Mouse (Mus musculus): ENCODE results near the gene Pdxdc1. TPM values are rescaled to one million over a fixed set of nuclear protein-coding genes. Genes with fewer than 3 reads are reported as not detected.
A peak's percentile ranks its signal among the peaks of the same experiment; 100 is the strongest.
"Not testable (repeated sequence)": the region's sequence is repeated elsewhere in the genome, so short reads cannot be mapped to it uniquely, and the experiment has no call there.

Gene Pdxdc1
- polyA plus RNA-seq, 1 experiment from 2014 or later: 48.2 TPM

- H3K4me1 ChIP-seq (replicated peaks; ENCODE audit: control insufficient read depth, insufficient read depth, low read length); H3K9me3 ChIP-seq (ENCODE audit: control insufficient read depth, low read length); H3K9ac ChIP-seq (ENCODE audit: low read depth, low read length); DNase-seq (ENCODE audit: low spot score); H3K36me3 ChIP-seq (ENCODE audit: control insufficient read depth, insufficient read depth, low read length); H3K27ac ChIP-seq (ENCODE audit: low read depth, low read length); H3K27me3 ChIP-seq (replicated peaks; ENCODE audit: control insufficient read depth, insufficient read depth, low read length); H3K4me3 ChIP-seq (ENCODE audit: low read depth, low read length): not testable (repeated sequence)
- H3K4me2 ChIP-seq: peak overlapping the region; percentile 51
- 0 out of 2 replicates have a peak, but pooled peaks have one; percentile 41 for ATAC-seq (replicated peaks; ENCODE audit: low FRiP score)
- 41% methylated on average over 5 of the region's 5 CpGs for WGBS
These were observed 35.5 kb downstream of the Pdxdc1 start for GRCm38 (mm10) chr16:13867406-13867805.

GRCm38 (mm10) chr16:13866616-13867015 is 36.3 kb downstream of the Pdxdc1 start:
- H3K9ac ChIP-seq (ENCODE audit: low read depth, low read length): no peak overlapping the region
- H3K27me3 ChIP-seq (replicated peaks; ENCODE audit: control insufficient read depth, insufficient read depth, low read length): no peaks in the 10 kb centered on the region
- DNase-seq (ENCODE audit: low spot score): no peak
- WGBS: 69% methylated on average over 5 of the region's 5 CpGs
- H3K27ac ChIP-seq (ENCODE audit: low read depth, low read length): no peak overlapping the region
- no peak overlapping the region for H3K4me3 ChIP-seq (ENCODE audit: low read depth, low read length)
- no peaks in the 10 kb centered on the region for H3K4me1 ChIP-seq (replicated peaks; ENCODE audit: control insufficient read depth, insufficient read depth, low read length)
- peaks cover 4% of the 10 kb centered on the region; the same call in 1 of the 2 replicates for H3K36me3 ChIP-seq (ENCODE audit: control insufficient read depth, insufficient read depth, low read length)
- no peak overlapping the region for H3K4me2 ChIP-seq
- ATAC-seq (replicated peaks; ENCODE audit: low FRiP score): no peak
- H3K9me3 ChIP-seq (ENCODE audit: control insufficient read depth, low read length): no peaks in the 10 kb centered on the region

- no peak overlapping the region for H3K4me3 ChIP-seq (ENCODE audit: low read depth, low read length)
- no peaks in the 10 kb centered on the region for H3K4me1 ChIP-seq (replicated peaks; ENCODE audit: control insufficient read depth, insufficient read depth, low read length)
- H3K27ac ChIP-seq (ENCODE audit: low read depth, low read length): no peak overlapping the region
- H3K9me3 ChIP-seq (ENCODE audit: control insufficient read depth, low read length): no peaks in the 10 kb centered on the region
- no peaks in the 10 kb centered on the region for H3K27me3 ChIP-seq (replicated peaks; ENCODE audit: control insufficient read depth, insufficient read depth, low read length)
- H3K36me3 ChIP-seq (ENCODE audit: control insufficient read depth, insufficient read depth, low read length): peaks cover 4% of the 10 kb centered on the region; the same call in 1 of the 2 replicates
- no peak overlapping the region for H3K9ac ChIP-seq (ENCODE audit: low read depth, low read length)
- no peak for DNase-seq (ENCODE audit: low spot score)
- 53% methylated on average over 4 of the region's 4 CpGs for WGBS
- H3K4me2 ChIP-seq: no peak overlapping the region
- no peak for ATAC-seq (replicated peaks; ENCODE audit: low FRiP score)
These were observed 36.9 kb downstream of the Pdxdc1 start for GRCm38 (mm10) chr16:13866076-13866475.

GRCm38 (mm10) chr16:13853886-13854285 is 49.0 kb downstream of the Pdxdc1 start:
- DNase-seq (ENCODE audit: low spot score) (no peak), ATAC-seq (replicated peaks; ENCODE audit: low FRiP score) (no peak)
- no peak overlapping the region for H3K27ac ChIP-seq (ENCODE audit: low read depth, low read length)
- H3K9me3 ChIP-seq (ENCODE audit: control insufficient read depth, low read length): no peaks in the 10 kb centered on the region
- no peaks in the 10 kb centered on the region for H3K4me1 ChIP-seq (replicated peaks; ENCODE audit: control insufficient read depth, insufficient read depth, low read length)
- WGBS: 90% methylated on average over 4 of the region's 4 CpGs
- no peak overlapping the region for H3K4me2 ChIP-seq
- H3K4me3 ChIP-seq (ENCODE audit: low read depth, low read length): no peak overlapping the region
- H3K27me3 ChIP-seq (replicated peaks; ENCODE audit: control insufficient read depth, insufficient read depth, low read length): no peaks in the 10 kb centered on the region
- peaks cover 6% of the 10 kb centered on the region; the same call in 1 of the 2 replicates for H3K36me3 ChIP-seq (ENCODE audit: control insufficient read depth, insufficient read depth, low read length)
- no peak overlapping the region for H3K9ac ChIP-seq (ENCODE audit: low read depth, low read length)

GRCm38 (mm10) chr16:13851446-13851845 is 51.5 kb downstream of the Pdxdc1 start:
- Histone ChIP-seq H3K27me3 (replicated peaks; ENCODE audit: control insufficient read depth, insufficient read depth, low read length) (no peaks in the 10 kb centered on the region), H3K27ac (ENCODE audit: low read depth, low read length) (no peak overlapping the region), H3K9ac (ENCODE audit: low read depth, low read length) (no peak overlapping the region), H3K9me3 (ENCODE audit: control insufficient read depth, low read length) (no peaks in the 10 kb centered on the region), H3K36me3 (ENCODE audit: control insufficient read depth, insufficient read depth, low read length) (peaks cover 10% of the 10 kb centered on the region; the same call in 1 of the 2 replicates), H3K4me2 (no peak overlapping the region), H3K4me1 (replicated peaks; ENCODE audit: control insufficient read depth, insufficient read depth, low read length) (no peaks in the 10 kb centered on the region), H3K4me3 (ENCODE audit: low read depth, low read length) (no peak overlapping the region)
- WGBS: 91% methylated on average over 4 of the region's 4 CpGs
- ATAC-seq (replicated peaks; ENCODE audit: low FRiP score) (no peak), DNase-seq (ENCODE audit: low spot score) (no peak)

GRCm38 (mm10) chr16:13848310-13848709 is 54.6 kb downstream of the Pdxdc1 start:
- Histone ChIP-seq H3K9me3 (ENCODE audit: control insufficient read depth, low read length) (no peaks in the 10 kb centered on the region), H3K9ac (ENCODE audit: low read depth, low read length) (no peak overlapping the region), H3K4me2 (no peak overlapping the region), H3K4me1 (replicated peaks; ENCODE audit: control insufficient read depth, insufficient read depth, low read length) (no peaks in the 10 kb centered on the region), H3K27me3 (replicated peaks; ENCODE audit: control insufficient read depth, insufficient read depth, low read length) (no peaks in the 10 kb centered on the region), H3K36me3 (ENCODE audit: control insufficient read depth, insufficient read depth, low read length) (peaks cover 21% of the 10 kb centered on the region; the same call in 1 of the 2 replicates), H3K4me3 (ENCODE audit: low read depth, low read length) (no peak overlapping the region), H3K27ac (ENCODE audit: low read depth, low read length) (no peak overlapping the region)
- DNase-seq (ENCODE audit: low spot score) (no peak), ATAC-seq (replicated peaks; ENCODE audit: low FRiP score) (no peak)
- 35% methylated on average over 2 of the region's 2 CpGs for WGBS

GRCm38 (mm10) chr16:13846675-13847074 is 56.3 kb downstream of the Pdxdc1 start:
- H3K4me3 ChIP-seq (ENCODE audit: low read depth, low read length): no peak overlapping the region
- H3K4me1 ChIP-seq (replicated peaks; ENCODE audit: control insufficient read depth, insufficient read depth, low read length): no peaks in the 10 kb centered on the region
- H3K27ac ChIP-seq (ENCODE audit: low read depth, low read length): no peak overlapping the region
- no peaks in the 10 kb centered on the region for H3K27me3 ChIP-seq (replicated peaks; ENCODE audit: control insufficient read depth, insufficient read depth, low read length)
- ATAC-seq (replicated peaks; ENCODE audit: low FRiP score): no peak
- DNase-seq (ENCODE audit: low spot score): no peak
- no peaks in the 10 kb centered on the region for H3K9me3 ChIP-seq (ENCODE audit: control insufficient read depth, low read length)
- H3K4me2 ChIP-seq: no peak overlapping the region
- peaks cover 17% of the 10 kb centered on the region; the same call in 1 of the 2 replicates for H3K36me3 ChIP-seq (ENCODE audit: control insufficient read depth, insufficient read depth, low read length)
- 85% methylated on average over 1 of the region's 1 CpGs for WGBS
- no peak overlapping the region for H3K9ac ChIP-seq (ENCODE audit: low read depth, low read length)

- peaks cover 20% of the 10 kb centered on the region; the same call in 1 of the 2 replicates for H3K36me3 ChIP-seq (ENCODE audit: control insufficient read depth, insufficient read depth, low read length)
- WGBS: 91% methylated on average over 5 of the region's 5 CpGs
- DNase-seq (ENCODE audit: low spot score): no peak
These were observed 57.9 kb downstream of the Pdxdc1 start for GRCm38 (mm10) chr16:13845031-13845430.

GRCm38 (mm10) chr16:13840956-13841355 is 62.0 kb downstream of the Pdxdc1 start:
- H3K4me1 ChIP-seq (replicated peaks; ENCODE audit: control insufficient read depth, insufficient read depth, low read length): no peaks in the 10 kb centered on the region
- no peaks in the 10 kb centered on the region for H3K27me3 ChIP-seq (replicated peaks; ENCODE audit: control insufficient read depth, insufficient read depth, low read length)
- no peak overlapping the region for H3K9ac ChIP-seq (ENCODE audit: low read depth, low read length)
- H3K4me2 ChIP-seq: no peak overlapping the region
- H3K4me3 ChIP-seq (ENCODE audit: low read depth, low read length): no peak overlapping the region
- no peak for ATAC-seq (replicated peaks; ENCODE audit: low FRiP score)
- H3K9me3 ChIP-seq (ENCODE audit: control insufficient read depth, low read length): no peaks in the 10 kb centered on the region
- 87% methylated on average over 3 of the region's 3 CpGs for WGBS
- no peak overlapping the region for H3K27ac ChIP-seq (ENCODE audit: low read depth, low read length)
- peaks cover 30% of the 10 kb centered on the region for H3K36me3 ChIP-seq (ENCODE audit: control insufficient read depth, insufficient read depth, low read length)
- no peak for DNase-seq (ENCODE audit: low spot score)

More at GRCm38 (mm10) chr16:13845031-13845430, 57.9 kb downstream of the Pdxdc1 start:
- no peaks in the 10 kb centered on the region for H3K27me3 ChIP-seq (replicated peaks; ENCODE audit: control insufficient read depth, insufficient read depth, low read length)
- H3K4me1 ChIP-seq (replicated peaks; ENCODE audit: control insufficient read depth, insufficient read depth, low read length): no peaks in the 10 kb centered on the region
- H3K9me3 ChIP-seq (ENCODE audit: control insufficient read depth, low read length): no peaks in the 10 kb centered on the region
- ATAC-seq (replicated peaks; ENCODE audit: low FRiP score): no peak
- no peak overlapping the region for H3K27ac ChIP-seq (ENCODE audit: low read depth, low read length)
- H3K4me3 ChIP-seq (ENCODE audit: low read depth, low read length): no peak overlapping the region
- no peak overlapping the region for H3K9ac ChIP-seq (ENCODE audit: low read depth, low read length)
- no peak overlapping the region for H3K4me2 ChIP-seq

All from liver, embryonic 11.5 days (tissue).